Mouse (Mus musculus): ENCODE measurements around the gene Il12rb1. TPM values are rescaled to one million over a fixed set of nuclear protein-coding genes. Genes with fewer than 3 reads are reported as not detected.

Il12rb1 gene
- polyA plus RNA-seq, 2 experiments, result 0.13 TPM; not detected in 1

DNA sequence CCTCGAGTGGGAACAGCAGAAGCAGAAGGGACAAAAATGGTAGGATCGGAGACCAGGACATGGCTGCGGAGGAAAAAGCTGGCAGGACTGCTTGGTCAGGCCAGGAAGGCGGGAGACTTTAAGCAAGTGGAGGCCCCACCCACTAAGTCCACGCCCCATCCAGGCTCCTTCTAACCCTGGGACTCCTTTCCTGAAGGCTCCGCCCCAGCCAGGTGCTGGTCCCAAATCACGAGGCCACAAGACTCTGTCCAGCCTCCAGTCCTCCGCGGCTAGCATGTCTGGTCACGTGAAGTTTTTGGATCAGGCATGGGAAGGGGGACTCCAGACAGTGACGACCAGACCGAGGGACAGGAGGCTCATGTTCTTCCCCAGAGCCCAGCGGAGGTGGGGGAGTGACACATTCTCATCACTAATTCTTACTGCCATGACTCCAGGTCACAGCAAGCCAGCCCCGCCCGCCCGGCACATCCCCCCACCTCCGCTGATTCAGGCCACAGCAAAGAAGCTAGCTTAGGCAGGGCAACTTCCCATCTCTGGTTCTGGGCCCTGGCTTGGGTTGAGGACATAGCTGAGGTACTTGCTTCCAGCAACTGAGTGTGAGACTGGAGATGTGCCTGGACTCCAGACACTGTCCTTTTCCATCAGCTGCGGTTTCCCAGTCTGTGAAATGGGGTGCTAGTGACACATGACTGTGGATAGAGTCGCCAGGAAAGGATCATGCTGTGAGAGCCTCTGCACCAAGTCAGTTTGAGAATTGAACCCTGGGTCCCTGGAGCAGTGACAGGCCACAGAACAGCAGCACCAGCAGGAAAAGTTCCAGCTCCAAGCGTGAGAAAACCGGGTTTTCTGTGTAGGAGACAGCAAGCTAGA lies 41.4 kb upstream of the Il12rb1 start:
- Histone ChIP-seq H3K9ac (ENCODE audit: low read depth, low read length, severe bottlenecking) (peak overlapping the region; percentile 55), H3K27me3 (ENCODE audit: control insufficient read depth, insufficient read depth, low read length) (no peaks in the 10 kb centered on the region), H3K9me3 (ENCODE audit: control insufficient read depth, low read length) (no peaks in the 10 kb centered on the region), H3K4me2 (replicated peaks; ENCODE audit: low read depth, low read length, severe bottlenecking) (peak overlapping the region; percentile 88), H3K36me3 (ENCODE audit: control insufficient read depth, insufficient read depth, low read length) (peaks cover 35% of the 10 kb centered on the region), H3K4me1 (ENCODE audit: control insufficient read depth, insufficient read depth, low read length) (peaks cover 15% of the 10 kb centered on the region; the same call in 1 of the 2 replicates), H3K27ac (replicated peaks; ENCODE audit: low read depth, low read length) (no peak overlapping the region), H3K4me3 (replicated peaks; ENCODE audit: low read length) (peak overlapping the region; percentile 44)
- ATAC-seq (ENCODE audit: low FRiP score, low read depth) (peak; percentile 53), DNase-seq (ENCODE audit: low spot score) (peak; percentile 79)
- TF ChIP-seq POLR2A (IDR thresholded peaks at IDR 0.05; ENCODE audit: borderline replicate concordance, extremely low read depth, insufficient read depth, insufficient read length), result 0 out of 2 replicates have a peak, but pooled peaks have one; percentile 39
- 7% methylated on average over 21 of the region's 21 CpGs for WGBS

DNA sequence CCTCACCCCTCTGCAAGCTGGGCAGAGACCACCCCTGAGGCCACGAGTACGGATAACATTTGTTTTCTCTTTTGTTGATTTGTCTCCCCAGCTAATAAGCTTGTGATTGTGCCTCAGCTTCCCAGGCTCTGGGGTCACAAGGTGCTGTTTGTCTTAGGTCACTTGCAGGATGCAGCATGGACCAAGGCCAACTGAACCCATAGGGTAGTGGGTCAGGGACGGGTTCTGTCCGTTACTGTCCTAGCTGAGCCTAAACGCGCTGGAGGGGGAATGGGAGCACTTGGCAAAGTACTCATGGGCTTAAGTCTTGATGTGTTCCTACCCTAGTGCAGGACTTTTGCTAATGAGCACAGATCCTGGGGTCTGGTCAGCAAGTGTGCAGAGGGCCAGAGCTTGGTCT lies 40.7 kb upstream of the Il12rb1 start:
- H3K4me3 ChIP-seq (replicated peaks; ENCODE audit: low read length), result no peak overlapping the region
- no peak overlapping the region for H3K4me2 ChIP-seq (replicated peaks; ENCODE audit: low read depth, low read length, severe bottlenecking)
- no peaks in the 10 kb centered on the region for H3K27me3 ChIP-seq (ENCODE audit: control insufficient read depth, insufficient read depth, low read length)
- H3K36me3 ChIP-seq (ENCODE audit: control insufficient read depth, insufficient read depth, low read length), result peaks cover 41% of the 10 kb centered on the region
- no peak for ATAC-seq (ENCODE audit: low FRiP score, low read depth)
- no peak for DNase-seq (ENCODE audit: low spot score)
- WGBS, result 81% methylated on average over 6 of the region's 6 CpGs
- H3K4me1 ChIP-seq (ENCODE audit: control insufficient read depth, insufficient read depth, low read length), result peaks cover 15% of the 10 kb centered on the region; the same call in 1 of the 2 replicates
- TF ChIP-seq POLR2A (IDR thresholded peaks at IDR 0.05; ENCODE audit: borderline replicate concordance, extremely low read depth, insufficient read depth, insufficient read length), result no peak
- H3K9me3 ChIP-seq (ENCODE audit: control insufficient read depth, low read length), result no peaks in the 10 kb centered on the region
- H3K27ac ChIP-seq (replicated peaks; ENCODE audit: low read depth, low read length), result no peak overlapping the region
- H3K9ac ChIP-seq (ENCODE audit: low read depth, low read length, severe bottlenecking), result no peak overlapping the region

DNA sequence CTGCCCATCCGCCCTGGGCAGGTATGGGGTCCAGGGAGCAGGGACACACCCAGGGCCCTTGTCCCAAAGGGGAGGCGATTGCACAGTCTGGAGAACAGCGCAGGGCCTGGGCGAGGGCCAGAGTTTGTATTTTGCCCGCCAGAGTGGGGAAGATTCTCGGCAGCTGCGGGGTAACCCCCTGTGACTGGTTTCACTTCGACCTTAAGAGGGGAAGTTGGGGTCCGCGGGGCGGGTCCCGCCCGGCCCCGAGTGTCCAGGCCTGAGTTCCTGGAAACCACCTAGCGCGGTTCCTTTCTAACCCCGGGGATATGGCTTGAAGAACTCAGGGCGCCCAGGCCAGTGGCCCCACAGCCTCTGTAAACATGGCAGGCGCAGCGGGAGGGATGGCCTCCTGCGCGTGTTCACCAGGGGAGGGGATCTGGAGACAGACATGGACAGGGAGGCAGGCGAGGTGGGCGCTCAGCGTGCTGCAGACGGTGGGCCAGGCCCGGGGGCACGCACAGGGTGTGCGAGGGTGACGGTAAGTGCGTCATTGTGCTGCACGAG lies 39.9 kb upstream of the Il12rb1 start:
- DNase-seq (ENCODE audit: low spot score), result no peak
- Histone ChIP-seq H3K9me3 (ENCODE audit: control insufficient read depth, low read length) (no peaks in the 10 kb centered on the region), H3K36me3 (ENCODE audit: control insufficient read depth, insufficient read depth, low read length) (peaks cover 50% of the 10 kb centered on the region), H3K4me3 (replicated peaks; ENCODE audit: low read length) (no peak overlapping the region), H3K4me1 (ENCODE audit: control insufficient read depth, insufficient read depth, low read length) (peaks cover 17% of the 10 kb centered on the region), H3K27me3 (ENCODE audit: control insufficient read depth, insufficient read depth, low read length) (no peaks in the 10 kb centered on the region), H3K9ac (ENCODE audit: low read depth, low read length, severe bottlenecking) (no peak overlapping the region), H3K27ac (replicated peaks; ENCODE audit: low read depth, low read length) (no peak overlapping the region), H3K4me2 (replicated peaks; ENCODE audit: low read depth, low read length, severe bottlenecking) (no peak overlapping the region)
- no peak for ATAC-seq (ENCODE audit: low FRiP score, low read depth)
- 96% methylated on average over 32 of the region's 32 CpGs for WGBS
- no peak for TF ChIP-seq POLR2A (IDR thresholded peaks at IDR 0.05; ENCODE audit: borderline replicate concordance, extremely low read depth, insufficient read depth, insufficient read length)

DNA sequence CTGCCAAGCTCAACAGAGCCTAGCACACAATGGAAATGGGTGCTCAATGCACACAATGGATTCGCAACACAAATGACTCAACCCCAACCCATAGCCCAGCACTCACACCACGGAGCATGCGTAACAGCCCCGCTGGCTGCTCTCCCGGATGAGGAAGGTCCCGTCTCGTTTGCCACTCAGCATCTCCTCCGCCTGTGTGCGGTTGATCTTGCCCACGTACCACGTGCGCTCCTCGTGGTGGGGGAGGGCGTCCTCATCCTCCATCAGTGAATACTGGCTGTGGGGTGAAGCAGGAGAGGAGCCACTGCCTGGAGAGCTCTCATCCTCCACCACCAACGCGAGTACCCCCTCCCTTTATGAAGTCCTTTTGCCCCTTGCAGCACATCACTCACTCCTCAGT lies 39.3 kb upstream of the Il12rb1 start:
- TF ChIP-seq POLR2A (IDR thresholded peaks at IDR 0.05; ENCODE audit: borderline replicate concordance, extremely low read depth, insufficient read depth, insufficient read length), result no peak
- Histone ChIP-seq H3K4me1 (ENCODE audit: control insufficient read depth, insufficient read depth, low read length) (peaks cover 24% of the 10 kb centered on the region), H3K9me3 (ENCODE audit: control insufficient read depth, low read length) (no peaks in the 10 kb centered on the region), H3K4me3 (replicated peaks; ENCODE audit: low read length) (no peak overlapping the region), H3K27me3 (ENCODE audit: control insufficient read depth, insufficient read depth, low read length) (no peaks in the 10 kb centered on the region), H3K36me3 (ENCODE audit: control insufficient read depth, insufficient read depth, low read length) (peaks cover 56% of the 10 kb centered on the region), H3K27ac (replicated peaks; ENCODE audit: low read depth, low read length) (no peak overlapping the region), H3K4me2 (replicated peaks; ENCODE audit: low read depth, low read length, severe bottlenecking) (no peak overlapping the region), H3K9ac (ENCODE audit: low read depth, low read length, severe bottlenecking) (no peak overlapping the region)
- ATAC-seq (ENCODE audit: low FRiP score, low read depth) (no peak), DNase-seq (ENCODE audit: low spot score) (no peak)
- 88% methylated on average over 16 of the region's 16 CpGs for WGBS

DNA sequence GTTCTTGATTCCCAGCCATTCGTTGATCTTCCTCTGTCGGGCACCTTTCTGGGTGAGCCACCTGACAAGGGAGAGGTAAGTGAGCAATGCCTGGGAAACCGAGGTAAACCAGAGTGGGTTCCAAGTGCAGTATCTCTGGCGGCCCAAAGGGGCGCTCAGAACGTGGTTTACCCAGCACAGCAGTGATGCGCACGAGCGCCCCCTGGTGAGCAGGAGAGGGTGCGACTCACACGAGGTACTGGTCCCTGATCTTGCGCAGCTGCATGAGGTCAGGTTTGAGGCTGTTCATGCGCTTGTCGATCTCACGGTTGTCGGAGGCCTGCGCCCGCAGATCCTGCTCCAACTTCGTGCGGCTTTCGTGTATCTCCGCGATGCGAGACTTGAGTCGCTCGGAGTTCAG lies 38.9 kb upstream of the Il12rb1 start:
- Histone ChIP-seq H3K36me3 (ENCODE audit: control insufficient read depth, insufficient read depth, low read length) (peaks cover 60% of the 10 kb centered on the region), H3K27ac (replicated peaks; ENCODE audit: low read depth, low read length) (no peak overlapping the region), H3K9ac (ENCODE audit: low read depth, low read length, severe bottlenecking) (no peak overlapping the region), H3K4me1 (ENCODE audit: control insufficient read depth, insufficient read depth, low read length) (peaks cover 27% of the 10 kb centered on the region), H3K27me3 (ENCODE audit: control insufficient read depth, insufficient read depth, low read length) (no peaks in the 10 kb centered on the region), H3K4me3 (replicated peaks; ENCODE audit: low read length) (no peak overlapping the region), H3K4me2 (replicated peaks; ENCODE audit: low read depth, low read length, severe bottlenecking) (no peak overlapping the region), H3K9me3 (ENCODE audit: control insufficient read depth, low read length) (no peaks in the 10 kb centered on the region)
- 5% methylated on average over 26 of the region's 26 CpGs for WGBS
- no peak for TF ChIP-seq POLR2A (IDR thresholded peaks at IDR 0.05; ENCODE audit: borderline replicate concordance, extremely low read depth, insufficient read depth, insufficient read length)
- ATAC-seq (ENCODE audit: low FRiP score, low read depth) (peak; percentile 72), DNase-seq (ENCODE audit: low spot score) (peak; percentile 93)

Measured in limb, embryonic 14.5 days (tissue).